Mouse (Mus musculus): Measurements from ENCODE around the gene Tex2.
"Not testable (repeated sequence)": the region's sequence is repeated elsewhere in the genome, so short reads cannot be mapped to it uniquely, and the experiment has no call there.

The Tex2 gene

DNA sequence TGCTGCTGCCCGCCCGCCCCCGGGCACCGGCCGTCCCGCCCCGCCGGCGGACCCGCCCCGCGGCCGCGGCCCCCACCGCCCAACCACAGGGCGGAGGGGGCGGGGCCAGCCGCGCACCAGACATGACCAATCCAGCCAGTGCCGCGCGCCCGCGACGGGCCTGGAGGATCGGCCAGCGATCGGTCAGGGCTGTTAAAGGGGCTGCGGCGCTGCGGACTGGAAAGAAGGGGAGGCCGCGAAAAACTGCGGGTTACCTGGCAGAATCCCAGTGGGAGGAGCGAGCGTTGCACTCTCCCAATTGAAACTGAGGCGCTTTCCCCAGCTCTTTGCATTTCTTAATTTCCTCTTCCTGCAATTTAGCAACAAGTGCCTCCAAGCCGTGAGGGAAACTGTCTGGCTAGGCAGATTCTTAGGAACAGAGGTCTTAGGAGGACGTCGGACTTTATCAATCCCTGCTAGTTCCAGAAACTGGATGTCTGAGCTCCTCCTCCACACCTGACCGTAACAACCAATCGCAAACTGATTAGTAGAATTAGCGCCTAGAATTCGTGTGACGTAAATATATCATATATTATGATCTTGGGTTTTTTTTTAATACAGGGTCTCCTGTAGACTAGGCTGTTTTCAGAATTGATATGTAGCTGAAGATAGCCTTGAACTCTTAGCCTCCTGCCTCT is at the start of gene Tex2:
TSS of gene Tex2 (minus strand) at position 463 of the 677 bp plus-strand sequence.
- peak; percentile 92 to 98 for DNase-seq (ENCODE audit: low spot score in 2 of 2)

DNA sequence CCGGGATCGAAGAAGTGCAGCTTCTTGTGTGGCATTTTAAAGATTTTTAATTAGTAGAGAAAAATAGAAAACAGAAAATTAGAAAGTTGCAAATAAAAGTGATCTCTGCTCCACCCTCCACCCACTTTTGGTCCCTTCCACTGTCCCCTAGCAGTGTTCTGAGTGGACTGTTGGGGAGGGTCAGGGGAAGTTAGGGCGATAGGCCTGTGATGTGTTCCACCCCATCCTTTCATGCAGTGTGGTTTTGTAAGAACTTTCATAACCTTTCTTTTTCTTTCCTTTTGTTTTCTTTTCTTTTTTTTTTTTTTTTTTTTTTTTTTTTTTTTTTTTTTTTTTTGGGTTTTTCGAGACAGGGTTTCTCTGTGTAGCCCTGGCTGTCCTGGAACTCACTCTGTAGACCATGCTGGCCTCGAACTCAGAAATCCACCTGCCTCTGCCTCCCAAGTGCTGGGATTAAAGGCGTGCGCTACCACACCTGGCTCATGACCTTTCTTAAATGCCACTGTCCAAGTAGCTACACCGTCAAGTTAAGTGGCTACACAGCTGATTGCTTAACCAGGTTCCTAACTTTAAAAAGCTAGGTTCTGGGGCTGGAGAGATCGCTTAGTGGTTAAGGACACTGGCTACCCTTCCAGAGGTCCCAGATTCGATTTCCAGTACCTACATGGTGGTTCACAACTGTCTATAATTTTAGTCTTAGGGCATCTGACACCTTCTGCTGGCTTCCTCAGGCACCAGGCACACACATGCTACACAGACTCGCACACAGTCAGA is 49.6 kb upstream of the Tex2 start:
- DNase-seq (ENCODE audit: low spot score in 2 of 2): no peak

DNA sequence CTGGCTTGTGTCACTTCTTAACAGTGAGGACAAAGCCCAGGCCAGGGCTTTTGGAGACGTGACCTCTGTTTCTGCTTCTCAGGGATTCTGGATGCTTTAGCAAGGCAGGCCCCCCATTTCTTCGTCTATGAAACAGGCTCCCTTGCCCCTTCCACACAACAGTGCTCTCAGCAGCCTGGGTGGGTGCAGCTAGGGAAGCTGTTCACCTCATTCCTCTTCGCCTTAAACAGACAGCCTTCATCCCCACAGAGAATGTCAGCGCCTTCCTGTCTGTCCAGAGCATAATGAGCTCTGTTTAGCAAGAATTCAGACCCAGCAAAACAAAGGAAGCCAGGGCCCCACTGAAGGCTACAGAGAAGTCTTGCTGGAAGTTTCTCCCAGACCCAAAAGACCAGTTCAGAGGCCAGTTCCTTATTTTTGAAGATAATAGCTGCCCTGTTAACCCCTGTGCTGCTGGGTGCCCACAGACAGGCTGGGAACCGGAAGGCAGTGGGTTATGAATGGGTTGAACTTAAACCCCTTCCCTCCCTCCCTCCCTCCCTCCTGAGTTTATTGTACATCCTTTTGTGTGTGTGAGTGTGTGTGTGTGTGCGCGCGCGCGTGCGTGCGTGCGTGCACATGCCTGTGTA is 47.3 kb upstream of the Tex2 start:
- DNase-seq (ENCODE audit: low spot score in 2 of 2): no peak

DNA sequence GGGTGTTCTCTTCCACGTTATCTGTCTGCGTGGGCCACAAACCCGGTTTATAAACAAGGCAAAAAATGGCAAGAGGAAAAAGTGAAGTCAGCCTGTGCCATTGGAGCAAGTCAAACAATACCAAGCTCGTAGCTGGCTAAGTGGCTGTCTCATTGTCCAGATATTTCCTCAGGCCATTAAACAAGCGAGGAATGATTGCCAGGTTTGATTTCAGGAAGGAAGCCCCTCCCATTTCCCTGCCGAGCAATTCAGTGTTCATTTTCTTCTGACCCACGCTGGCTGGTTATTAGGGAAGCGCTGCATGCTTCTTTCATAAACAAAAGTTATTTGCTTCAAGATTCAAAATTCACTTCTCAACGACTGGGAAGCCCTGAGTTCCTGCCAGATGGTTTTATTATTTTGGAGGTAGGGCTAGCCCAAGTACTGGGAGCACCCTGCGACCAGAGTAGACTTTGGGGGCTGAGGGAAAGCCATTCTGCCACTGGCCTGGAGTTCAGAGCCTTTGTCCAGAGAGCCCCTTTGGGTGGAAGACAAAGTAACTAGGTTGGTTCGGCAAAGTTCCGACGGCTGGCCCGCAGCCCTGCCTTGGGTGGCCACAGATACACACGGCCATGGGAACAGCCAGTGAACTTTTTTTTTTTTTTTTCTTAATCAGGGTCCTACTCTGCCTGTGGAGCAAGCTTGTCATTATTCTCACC is 46.5 kb upstream of the Tex2 start:
- peak in 1 of 2 experiments; percentile 75 for DNase-seq (ENCODE audit: low spot score in 2 of 2)

DNA sequence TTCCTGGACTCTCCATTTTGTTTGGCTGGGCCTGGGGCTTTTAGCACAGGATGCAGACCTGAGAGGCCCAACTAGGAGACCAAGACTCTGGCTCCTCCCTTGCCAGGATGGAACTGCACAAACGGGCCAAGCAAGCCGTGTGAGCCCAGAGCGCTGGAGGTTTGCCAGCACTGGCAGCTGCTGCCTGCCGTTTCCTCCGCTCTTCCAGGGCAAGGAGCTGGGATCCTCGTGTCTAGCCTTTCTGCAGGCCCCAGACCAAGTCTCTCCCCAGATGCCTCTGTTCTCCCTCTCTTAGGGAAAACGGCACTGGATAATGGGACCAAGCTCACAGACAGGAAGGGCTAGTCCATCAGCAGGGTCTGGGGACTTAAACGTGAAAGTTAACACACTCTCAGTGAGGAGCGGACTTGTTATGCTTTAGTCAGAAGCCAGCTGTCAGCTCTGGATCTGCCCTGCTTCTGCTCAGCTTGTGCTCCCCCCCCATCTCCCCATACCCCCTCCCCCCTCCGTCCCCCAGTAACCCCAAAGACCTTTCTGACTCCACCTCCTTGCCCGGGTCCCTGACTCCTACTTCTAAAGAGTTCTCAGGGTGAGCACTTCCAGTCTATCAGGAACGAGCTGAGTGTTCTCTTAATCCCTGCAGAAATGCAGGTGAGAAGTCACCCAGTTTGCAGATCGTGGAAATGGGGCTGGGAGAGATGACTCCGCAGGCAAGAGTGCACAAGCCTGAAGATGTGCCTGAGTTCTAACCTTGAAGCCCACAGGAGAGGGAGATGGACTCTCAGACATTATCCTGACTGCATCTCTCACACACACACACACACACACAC is 45.0 kb upstream of the Tex2 start:
- peak; percentile 77 to 79 for DNase-seq (ENCODE audit: low spot score in 2 of 2)

DNA sequence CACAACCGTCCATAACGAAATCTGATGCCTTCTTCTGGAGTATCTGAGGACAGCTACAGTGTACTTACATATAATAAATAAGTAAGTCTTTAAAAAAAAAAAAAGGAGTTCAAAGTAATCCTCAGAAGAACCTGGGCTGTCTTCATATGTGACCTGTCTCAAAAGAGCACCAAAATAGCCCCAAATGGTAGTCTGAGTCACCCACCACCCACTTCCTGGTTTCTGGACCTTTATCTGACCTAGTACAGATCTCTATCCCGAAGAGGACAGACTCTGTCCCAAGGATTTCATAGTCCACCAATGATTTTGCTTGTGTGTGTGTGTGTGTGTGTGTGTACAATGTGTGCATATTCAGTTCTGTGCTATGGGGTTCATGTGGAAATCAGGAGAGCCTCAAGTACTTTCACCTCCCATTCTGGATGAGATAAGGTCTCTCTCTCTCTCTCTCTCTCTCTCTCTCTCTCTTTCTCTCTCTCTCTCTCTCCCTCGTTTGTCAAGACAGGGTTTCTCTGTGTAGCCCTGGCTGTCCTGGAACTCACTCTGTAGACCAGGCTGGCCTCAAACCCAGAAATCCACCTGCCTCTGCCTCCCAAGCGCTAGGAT is 43.8 kb upstream of the Tex2 start:
- not testable (repeated sequence) for DNase-seq (ENCODE audit: low spot score in 2 of 2)

DNA sequence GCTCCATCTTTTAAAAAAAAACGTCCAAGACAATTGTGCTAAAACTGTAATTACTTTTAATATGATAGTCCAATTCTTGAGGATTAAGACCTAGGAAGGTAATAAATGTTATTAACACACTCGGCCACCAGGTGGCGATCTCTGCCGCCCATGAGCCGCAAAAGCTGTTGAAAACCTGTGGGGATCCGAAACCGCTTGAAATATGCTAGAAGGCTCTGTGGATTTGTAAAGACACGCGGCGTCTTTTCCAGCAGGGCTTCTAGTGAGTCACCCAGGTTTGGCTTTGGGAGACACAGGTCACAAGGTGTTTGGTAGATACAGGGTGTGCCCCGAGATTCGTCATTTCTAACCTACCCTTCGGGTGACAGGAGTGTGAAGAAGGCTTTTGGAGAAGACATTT is 35.1 kb upstream of the Tex2 start:
- DNase-seq (ENCODE audit: low spot score in 2 of 2): peak; percentile 67

DNA sequence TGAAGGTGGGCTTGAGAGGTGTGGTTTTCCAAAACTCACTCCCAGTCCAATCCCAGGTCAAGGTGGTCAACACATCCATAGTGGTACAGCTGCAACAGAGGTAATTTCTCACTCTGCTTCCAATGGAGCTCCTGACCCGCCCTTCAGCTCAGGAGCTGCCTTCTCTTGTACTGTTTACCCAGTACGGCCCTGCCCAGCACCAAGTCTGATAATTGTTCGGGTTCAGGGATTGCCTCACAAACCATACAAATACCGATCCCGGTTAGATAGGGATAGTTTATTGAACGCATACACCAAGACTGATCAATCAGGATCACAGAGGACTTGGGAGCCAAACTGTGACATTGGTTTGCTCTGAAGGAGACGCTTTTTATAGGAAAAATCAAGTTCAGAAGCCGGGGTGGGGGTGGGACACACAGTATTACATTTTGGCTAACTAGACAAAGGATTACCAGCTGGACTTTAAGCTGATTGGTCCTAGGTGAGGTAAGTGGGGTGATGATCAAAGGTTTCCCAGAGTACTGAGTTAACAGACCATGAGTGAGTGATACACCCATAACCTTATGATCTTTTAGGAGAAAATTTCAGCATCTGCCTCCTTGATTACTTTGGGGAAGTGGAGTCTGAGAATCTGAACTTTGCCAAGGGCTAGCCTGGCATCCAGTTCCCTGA is 29.9 kb upstream of the Tex2 start:
- no peak for DNase-seq (ENCODE audit: low spot score in 2 of 2)

DNA sequence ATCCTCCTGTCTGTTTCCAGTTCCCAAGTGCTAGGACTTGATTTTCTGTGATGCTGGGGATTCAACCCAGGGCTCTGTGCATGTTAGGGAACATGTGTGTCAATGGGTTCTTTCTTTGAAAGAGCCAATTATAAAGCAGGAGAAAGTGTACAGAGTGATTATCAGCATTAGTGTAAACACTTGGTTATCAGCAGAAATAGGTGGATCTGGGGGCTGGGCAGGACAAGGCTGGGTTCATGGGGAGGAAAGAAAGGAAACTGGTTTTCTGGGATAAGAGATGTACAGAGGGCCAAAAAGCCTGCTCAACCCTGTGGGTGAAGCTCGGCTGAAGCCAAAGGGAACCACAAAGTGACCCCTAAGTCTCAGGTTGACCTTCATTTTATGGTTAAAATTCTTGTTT is 28.4 kb upstream of the Tex2 start:
- DNase-seq (ENCODE audit: low spot score in 2 of 2): no peak

DNA sequence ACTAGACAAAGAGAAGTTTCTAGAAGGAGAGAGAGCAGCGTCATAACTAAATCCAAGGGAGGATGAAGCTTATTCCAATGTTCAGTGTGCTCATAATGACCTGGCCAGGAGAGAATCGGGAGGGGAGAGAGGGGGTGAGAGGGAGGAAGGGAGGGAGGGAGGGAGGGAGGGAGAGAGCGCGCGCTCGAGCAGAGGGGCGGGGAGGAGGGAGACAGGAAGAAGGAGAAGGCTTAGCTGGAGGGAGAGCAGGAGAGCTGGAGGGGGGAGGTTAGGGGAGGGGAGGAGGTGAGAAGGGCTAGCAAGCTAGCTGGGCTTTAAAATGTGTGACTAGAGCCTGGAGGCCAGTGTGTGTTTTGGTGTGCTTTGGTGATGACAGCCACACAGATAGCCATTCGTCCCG is 26.8 kb upstream of the Tex2 start:
- no peak for DNase-seq (ENCODE audit: low spot score in 2 of 2)

DNA sequence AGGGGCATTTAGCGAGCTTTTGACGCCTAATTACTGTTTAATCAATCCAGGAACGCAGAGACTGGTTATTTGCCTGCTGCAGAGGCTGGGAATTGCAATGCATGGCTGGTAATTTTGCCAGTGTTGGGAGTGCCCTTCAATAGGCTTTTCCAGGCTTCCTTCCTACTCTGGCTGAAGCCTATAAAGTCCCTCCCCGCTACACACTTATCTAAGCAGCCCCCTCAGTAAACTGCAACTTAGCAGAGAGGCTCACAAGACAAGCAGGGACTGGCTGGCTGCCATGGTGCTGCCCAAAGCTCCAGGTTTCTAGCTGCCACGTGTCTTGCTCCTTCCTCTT is 26.1 kb upstream of the Tex2 start:
- DNase-seq (ENCODE audit: low spot score in 2 of 2): no peak

DNA sequence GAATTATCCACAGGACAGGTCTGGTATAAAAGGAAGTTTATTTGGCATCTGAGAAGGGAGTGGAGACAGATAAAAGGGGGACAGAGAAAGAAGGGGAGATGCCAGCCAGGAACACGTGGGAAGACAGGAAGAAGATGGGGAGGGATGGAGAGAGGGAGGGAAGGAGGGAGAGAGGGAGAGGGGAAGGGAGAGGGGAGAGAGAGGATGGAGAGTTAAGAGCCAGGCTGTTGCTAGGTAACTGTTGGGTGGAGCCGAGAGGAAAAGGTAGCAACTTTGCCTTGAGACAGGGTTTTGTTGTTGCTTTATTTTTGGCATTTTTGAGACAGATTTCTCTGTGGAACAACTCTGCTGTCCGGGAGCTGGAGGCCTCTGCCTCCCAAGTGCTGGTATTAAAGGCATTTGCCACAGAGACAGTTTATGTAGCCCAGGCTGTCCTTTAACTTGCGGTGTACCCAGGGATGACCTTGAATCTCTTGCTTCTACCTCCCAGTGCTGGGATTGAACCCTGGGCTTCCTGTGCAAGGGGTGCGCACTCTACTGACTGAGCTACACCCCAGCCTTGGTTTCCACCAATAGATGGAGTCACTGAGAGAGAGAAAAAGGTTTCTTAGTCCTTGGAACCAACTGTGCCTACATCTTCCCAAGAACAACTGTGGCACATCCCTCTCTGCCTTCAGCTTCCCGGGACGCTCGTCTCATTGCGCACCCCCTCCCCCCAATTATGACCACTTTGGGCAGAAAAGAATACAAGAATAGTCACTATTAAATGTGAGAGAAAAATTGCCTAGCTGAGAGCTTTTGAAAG is 25.5 kb upstream of the Tex2 start:
- no peak for DNase-seq (ENCODE audit: low spot score in 2 of 2)

DNA sequence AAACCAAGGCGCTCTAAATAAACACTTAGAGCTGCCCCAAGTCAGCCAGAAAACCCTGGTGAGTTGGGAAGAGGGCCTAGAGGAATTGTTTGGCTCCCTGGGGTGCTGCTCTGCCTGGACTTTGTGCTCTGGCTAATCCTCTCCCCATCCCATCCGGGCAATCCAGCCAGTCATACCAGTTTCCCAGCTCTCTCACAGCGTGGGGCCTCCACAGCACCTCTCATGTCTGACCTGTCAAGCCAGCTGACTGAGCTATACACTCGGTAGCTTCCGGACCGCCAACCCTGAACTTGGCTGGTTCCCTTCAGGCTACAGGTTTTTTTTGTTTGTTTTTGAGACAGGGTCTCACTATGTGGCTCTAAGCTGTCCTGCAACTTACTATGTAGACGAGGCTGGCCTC is 24.5 kb upstream of the Tex2 start:
- no peak for DNase-seq (ENCODE audit: low spot score in 2 of 2)

DNA sequence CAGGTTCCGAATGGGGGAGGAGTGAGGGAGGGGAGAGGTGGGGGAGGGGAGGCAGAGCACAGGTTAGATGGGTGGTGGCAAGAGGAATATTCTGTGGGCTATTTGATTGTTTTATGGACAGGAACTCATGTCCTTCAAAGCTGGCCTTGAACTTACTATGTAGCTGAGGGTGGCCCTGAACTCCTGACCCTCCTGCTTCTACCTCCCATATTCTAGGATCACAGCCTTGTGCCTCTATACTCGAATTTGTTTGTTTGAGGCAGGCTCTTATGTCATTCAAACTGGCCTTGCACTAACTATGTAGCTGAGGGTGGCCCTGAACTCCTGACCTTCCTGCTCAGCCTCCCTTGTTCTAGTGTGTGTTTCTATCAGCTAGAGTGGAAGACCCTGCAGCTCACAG is 22.7 kb upstream of the Tex2 start:
- no peak for DNase-seq (ENCODE audit: low spot score in 2 of 2)

DNA sequence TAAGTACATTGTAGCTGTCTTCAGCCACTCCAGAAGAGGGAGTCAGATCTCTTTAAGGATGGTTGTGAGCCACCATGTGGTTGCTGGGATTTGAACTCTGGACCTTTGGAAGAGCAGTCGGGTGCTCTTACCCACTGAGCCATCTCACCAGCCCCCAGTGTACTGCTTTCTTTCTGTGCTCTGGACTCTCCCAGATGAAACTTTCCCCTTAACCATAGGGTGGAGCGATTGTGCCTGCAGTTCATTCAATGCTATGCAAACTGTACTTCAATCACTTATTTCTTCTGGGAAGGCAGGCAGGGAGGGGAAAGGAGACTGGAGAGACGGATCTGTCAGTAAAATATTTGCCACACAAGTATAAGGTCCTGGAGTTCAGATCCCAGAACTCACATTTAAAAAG is 21.0 kb upstream of the Tex2 start:
- DNase-seq (ENCODE audit: low spot score in 2 of 2): not testable (repeated sequence)

DNA sequence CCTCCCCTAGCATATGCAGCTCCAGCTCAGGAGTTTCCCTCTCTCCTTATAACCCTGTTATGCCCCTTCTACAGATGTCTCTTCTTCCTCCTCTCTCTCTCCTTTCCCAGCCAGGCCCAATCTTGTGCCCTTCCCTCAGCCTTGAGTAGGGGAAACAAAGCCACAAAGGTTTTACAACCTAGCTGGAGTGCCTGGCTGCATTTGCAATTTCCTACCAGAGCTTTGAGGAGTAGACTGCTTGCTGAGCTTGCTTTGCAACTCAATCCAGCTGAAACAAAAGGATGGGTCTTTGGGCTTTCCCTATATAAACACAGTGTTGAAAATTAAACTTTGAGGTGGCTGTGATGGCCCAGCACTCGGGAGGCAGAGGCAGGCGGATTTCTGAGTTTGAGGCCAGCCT is 20.2 kb upstream of the Tex2 start:
- DNase-seq (ENCODE audit: low spot score in 2 of 2): no peak

DNA sequence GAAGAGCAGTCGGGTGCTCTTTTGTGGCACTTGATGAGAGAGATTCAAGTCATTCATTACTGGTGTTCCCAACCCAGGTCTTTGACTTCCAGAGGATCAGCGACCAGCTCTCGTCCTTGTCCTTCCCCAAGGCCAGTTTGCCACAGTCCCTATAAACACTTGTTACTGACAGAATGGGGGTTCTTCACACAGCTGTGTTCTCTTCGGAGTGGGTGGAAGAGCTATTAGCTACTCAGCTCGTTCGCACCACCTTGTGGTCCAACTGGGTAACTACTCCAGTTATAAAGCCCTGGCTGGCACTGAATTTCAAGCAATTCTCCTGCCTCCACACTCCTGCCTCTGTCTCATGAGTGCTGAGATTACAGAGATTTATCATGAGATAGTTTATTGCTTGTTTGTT is 14.5 kb upstream of the Tex2 start:
- DNase-seq (ENCODE audit: low spot score in 2 of 2): peak in 1 of 2 experiments; percentile 47

DNA sequence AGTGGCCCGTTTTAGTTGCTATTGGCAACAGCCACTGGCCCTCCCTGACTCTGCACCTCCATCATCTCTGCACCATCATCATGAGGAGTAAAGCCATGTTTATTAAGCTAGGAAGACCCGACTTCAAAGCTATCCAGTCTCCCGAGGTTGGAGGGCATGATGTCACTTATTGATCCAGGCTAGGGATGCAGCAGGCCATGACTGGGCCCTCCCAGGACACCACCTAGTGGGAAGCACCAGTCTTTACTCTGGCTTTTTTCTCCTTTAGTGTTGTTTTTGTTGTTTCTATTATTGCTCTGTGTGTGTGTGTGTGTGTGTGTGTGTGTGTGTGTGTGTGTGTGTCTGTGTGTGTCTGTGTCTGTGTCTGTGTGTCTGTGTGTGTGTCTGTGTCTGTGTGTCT is 12.4 kb upstream of the Tex2 start:
- no peak for DNase-seq (ENCODE audit: low spot score in 2 of 2)

DNA sequence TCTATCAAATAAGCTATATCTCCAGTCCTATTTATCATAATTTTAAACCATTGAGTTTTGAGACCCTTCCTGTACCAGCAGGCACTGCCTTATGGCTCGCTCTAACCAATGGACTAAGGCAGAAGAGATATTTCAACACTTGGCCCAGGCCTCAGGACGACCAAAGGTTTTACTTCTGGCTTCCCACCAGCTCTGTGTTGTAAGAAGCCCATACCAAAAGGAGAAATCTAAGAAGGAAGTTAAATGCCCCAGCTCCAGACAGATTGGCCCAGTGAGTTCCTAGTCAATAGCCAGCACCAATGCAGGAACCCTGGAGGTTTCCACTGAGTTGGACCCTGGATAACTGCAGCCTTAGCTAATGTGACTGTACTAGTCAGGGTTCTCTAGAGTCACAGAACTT is 10.4 kb upstream of the Tex2 start:
- no peak for DNase-seq (ENCODE audit: low spot score in 2 of 2)

DNA sequence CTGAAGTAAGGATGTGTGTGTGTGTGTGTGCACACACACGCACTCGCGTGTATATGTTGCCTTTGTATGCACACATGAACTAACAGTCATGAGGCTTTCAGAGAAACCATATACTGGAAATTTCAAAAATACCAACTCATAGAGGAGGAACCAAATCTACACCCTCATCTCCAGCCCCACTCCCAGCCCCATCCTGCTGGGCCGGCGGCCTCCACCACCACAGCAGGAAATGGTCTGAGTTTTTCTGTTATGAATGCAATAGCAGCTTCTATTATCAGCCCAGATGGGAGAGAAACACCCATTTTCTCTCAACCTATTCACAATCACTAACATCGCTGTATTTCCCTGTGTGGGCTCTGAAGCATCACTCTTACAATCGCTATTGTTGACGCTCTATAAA is 8.8 kb upstream of the Tex2 start:
- no peak for DNase-seq (ENCODE audit: low spot score in 2 of 2)

Data from urinary bladder, adult 18-20 months (tissue).